Mouse (Mus musculus) neural tube, embryonic 14.5 days (tissue): ENCODE measurements around the gene Snx7. TPM values are rescaled to one million over a fixed set of nuclear protein-coding genes. Genes with fewer than 3 reads are reported as not detected.

Experiments
- ATAC-seq: fragments of 200-750 bp; cut with Nextera tagmentation; 2 replicates; pipeline ENCODE4 v1.8.0; 2017; ENCODE audit warnings: low read depth, mild to moderate bottlenecking, moderate TSS enrichment, moderate library complexity
- H3K27ac ChIP-seq: fragments of 300-500 bp; sonication (generic); 2 replicates; pipeline ENCODE4 v1.5.1; 2014; ENCODE audit warnings: low read depth, mild to moderate bottlenecking, control low read depth, low read length, moderate library complexity, mixed read lengths
- H3K27me3 ChIP-seq: fragments of 300-500 bp; sonication (generic); 2 replicates; pipeline ENCODE4 v1.6.1; 2014; ENCODE audit warnings: low read length; ENCODE audit not compliant: control insufficient read depth, insufficient read depth
- H3K36me3 ChIP-seq: fragments of 300-500 bp; sonication (generic); 2 replicates; pipeline ENCODE4 v1.6.1; 2014; ENCODE audit warnings: low read length, mixed read lengths; ENCODE audit not compliant: control insufficient read depth, insufficient read depth
- H3K4me1 ChIP-seq: fragments of 300-500 bp; sonication (generic); 2 replicates; pipeline ENCODE4 v1.6.1; 2014; ENCODE audit warnings: low read length; ENCODE audit not compliant: control insufficient read depth, insufficient read depth
- H3K4me2 ChIP-seq: fragments of 300-500 bp; sonication (generic); 2 replicates; pipeline ENCODE4 v1.6.1; 2014; ENCODE audit warnings: mild to moderate bottlenecking, low read depth, low read length, control low read depth
- H3K4me3 ChIP-seq: fragments of 300-500 bp; sonication (generic); 2 replicates; pipeline ENCODE4 v1.5.1; 2014; ENCODE audit warnings: low read depth, low read length, control low read depth, mixed read lengths
- H3K9ac ChIP-seq: fragments of 300-500 bp; sonication (generic); replicated peaks from 2 replicates; pipeline ENCODE4 v1.6.1; 2014; ENCODE audit warnings: low read depth, mild to moderate bottlenecking, control low read depth, low read length, mixed read lengths
- H3K9me3 ChIP-seq: fragments of 300-500 bp; sonication (generic); 2 replicates; pipeline ENCODE4 v1.6.1; 2016; ENCODE audit warnings: low read length; ENCODE audit not compliant: control insufficient read depth
- WGBS: fragments of 180-500 bp; shearing (Covaris S2); extraction: QIAGEN DNeasy Blood & Tissue Kit; methylation state at CpG from one replicate; pipeline ENCODE4 v1.1.7; 2014; 5-methylcytosine and 5-hydroxymethylcytosine counted together
- polyA plus RNA-seq: library from polyadenylated mRNA; unstranded; fragments of >200 nt; fragmentation: Nextera tagmentation; extraction: Ambion mirVana; gene quantifications from 2 replicates; pipeline ENCODE4 v1.2.1, GENCODE M21; 2014

Gene Snx7
- polyA plus RNA-seq, 1 experiment from 2014 or later: 6.7 TPM

GRCm38 (mm10) chr3:117838020-117838419 lies 30.7 kb downstream of the Snx7 start:
- ATAC-seq: no peak
- 59% methylated on average over 3 of the region's 3 CpGs for WGBS
- H3K27me3 ChIP-seq: no peaks in the 10 kb centered on the region

GRCm38 (mm10) chr3:117826486-117827200 lies 42.1 kb downstream of the Snx7 start:
- 59% methylated on average over 6 of the region's 6 CpGs for WGBS
- Histone ChIP-seq H3K36me3 (no peaks in the 10 kb centered on the region), H3K4me1 (0 out of 2 replicates have a peak, but pooled peaks cover 3% of the 10 kb centered on the region), H3K9me3 (no peaks in the 10 kb centered on the region), H3K4me2 (no peak overlapping the region), H3K27me3 (no peaks in the 10 kb centered on the region), H3K27ac (no peak overlapping the region), H3K4me3 (no peak overlapping the region), H3K9ac (no peak overlapping the region)
- peak; percentile 92 for ATAC-seq

More at GRCm38 (mm10) chr3:117838020-117838419, 30.7 kb downstream of the Snx7 start:
- Histone ChIP-seq H3K4me1 (no peaks in the 10 kb centered on the region), H3K9ac (no peak overlapping the region), H3K36me3 (no peaks in the 10 kb centered on the region), H3K27ac (no peak overlapping the region), H3K4me2 (no peak overlapping the region), H3K4me3 (no peak overlapping the region), H3K9me3 (no peaks in the 10 kb centered on the region)

DNA sequence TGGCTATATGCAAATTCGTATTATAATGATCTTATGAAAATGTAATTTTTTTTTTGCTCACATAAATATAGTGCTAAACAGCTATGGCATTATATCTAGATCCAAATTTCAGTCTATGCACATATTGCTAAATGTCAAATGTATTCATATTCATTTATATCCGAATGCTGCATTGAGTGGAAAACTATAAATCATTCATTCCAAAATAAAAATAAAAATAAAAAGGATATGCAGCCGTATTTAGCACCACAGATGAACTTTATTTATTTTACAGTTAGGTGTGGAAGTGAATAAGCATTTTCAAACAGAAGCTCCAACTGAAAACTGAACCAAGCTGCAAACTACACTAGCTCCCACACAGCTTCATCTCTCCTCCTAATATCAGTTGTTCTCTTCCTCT lies 45.5 kb downstream of the Snx7 start:
- Histone ChIP-seq H3K9ac (no peak overlapping the region), H3K9me3 (no peaks in the 10 kb centered on the region), H3K27ac (no peak overlapping the region), H3K27me3 (no peaks in the 10 kb centered on the region), H3K4me2 (no peak overlapping the region), H3K4me3 (no peak overlapping the region), H3K4me1 (0 out of 2 replicates have a peak, but pooled peaks cover 3% of the 10 kb centered on the region), H3K36me3 (no peaks in the 10 kb centered on the region)
- WGBS: 82% methylated on average over 3 of the region's 3 CpGs
- no peak for ATAC-seq

- WGBS: 91% methylated on average over 1 of the region's 1 CpGs
- no peaks in the 10 kb centered on the region for H3K4me1 ChIP-seq
- no peak overlapping the region for H3K9ac ChIP-seq
- H3K9me3 ChIP-seq: no peaks in the 10 kb centered on the region
- no peak overlapping the region for H3K27ac ChIP-seq
- H3K4me3 ChIP-seq: no peak overlapping the region
- no peak for ATAC-seq
- H3K27me3 ChIP-seq: no peaks in the 10 kb centered on the region
- H3K36me3 ChIP-seq: no peaks in the 10 kb centered on the region
- no peak overlapping the region for H3K4me2 ChIP-seq
Observed at GRCm38 (mm10) chr3:117817635-117818034, 51.1 kb downstream of the Snx7 start.

DNA sequence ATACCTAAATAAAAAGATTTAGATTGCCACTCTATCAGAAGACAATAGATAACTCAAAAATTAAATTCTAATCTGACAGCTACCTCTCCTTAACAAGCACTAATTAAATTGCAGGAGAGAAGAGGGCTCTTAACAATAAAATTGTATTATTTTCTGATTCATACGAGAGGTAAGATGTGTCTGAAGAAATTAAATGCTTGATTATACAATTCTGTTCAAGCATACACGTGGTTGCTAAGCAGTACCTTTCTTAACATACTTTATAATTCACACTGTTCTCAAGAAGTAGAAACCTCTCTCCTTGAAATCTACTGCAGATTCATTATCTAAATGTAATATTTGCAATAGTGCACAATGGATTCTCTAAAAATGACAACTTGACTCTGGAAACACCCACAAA lies 54.5 kb downstream of the Snx7 start:
- Histone ChIP-seq H3K9me3 (no peaks in the 10 kb centered on the region), H3K9ac (no peak overlapping the region), H3K4me3 (no peak overlapping the region), H3K36me3 (no peaks in the 10 kb centered on the region), H3K27ac (no peak overlapping the region), H3K27me3 (no peaks in the 10 kb centered on the region), H3K4me2 (no peak overlapping the region), H3K4me1 (no peaks in the 10 kb centered on the region)
- 65% methylated on average over 2 of the region's 2 CpGs for WGBS
- ATAC-seq: no peak

DNA sequence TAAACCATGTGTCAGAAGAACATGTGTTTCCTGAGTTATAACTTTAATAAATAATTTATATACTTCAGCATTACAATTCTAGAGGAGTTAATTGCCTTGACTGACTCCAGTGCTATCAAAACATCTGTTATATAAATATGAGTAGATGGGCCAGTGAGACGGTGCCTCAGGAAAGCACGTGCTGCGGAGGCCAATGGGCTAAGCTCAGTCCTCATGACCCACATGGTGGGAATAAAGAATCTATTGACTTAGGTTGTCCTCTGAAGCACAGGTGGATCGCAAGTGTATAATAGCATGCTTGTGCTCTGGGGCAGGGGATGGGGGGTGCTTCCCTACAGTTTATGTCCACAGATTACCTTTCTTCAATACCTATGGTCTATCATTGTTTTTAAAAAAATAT lies 56.6 kb downstream of the Snx7 start:
- H3K9me3 ChIP-seq: no peaks in the 10 kb centered on the region
- no peaks in the 10 kb centered on the region for H3K27me3 ChIP-seq
- no peaks in the 10 kb centered on the region for H3K4me1 ChIP-seq
- no peak overlapping the region for H3K4me2 ChIP-seq
- 84% methylated on average over 4 of the region's 4 CpGs for WGBS
- H3K9ac ChIP-seq: no peak overlapping the region
- no peaks in the 10 kb centered on the region for H3K36me3 ChIP-seq
- H3K4me3 ChIP-seq: no peak overlapping the region
- no peak overlapping the region for H3K27ac ChIP-seq
- no peak for ATAC-seq

DNA sequence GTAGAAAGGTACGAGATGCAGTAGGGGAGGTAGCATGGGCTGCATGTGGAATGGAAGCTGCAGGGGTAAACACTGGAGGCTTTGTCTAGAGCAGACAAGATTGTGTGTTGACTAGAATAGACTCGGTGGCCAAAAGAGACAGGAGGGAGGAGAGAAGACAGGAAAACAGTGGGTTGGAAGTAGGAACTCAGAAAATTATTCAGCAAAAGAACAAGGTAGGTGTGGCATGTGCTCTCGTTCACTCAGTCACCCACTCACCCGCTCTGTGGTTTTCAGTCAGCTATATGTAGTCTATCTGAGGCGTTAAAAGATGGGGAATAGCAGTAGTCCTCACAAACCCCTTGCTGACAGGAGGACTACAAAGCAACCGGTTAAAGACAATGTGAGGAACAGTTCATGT lies 63.0 kb downstream of the Snx7 start:
- no peaks in the 10 kb centered on the region for H3K36me3 ChIP-seq
- no peak overlapping the region for H3K4me2 ChIP-seq
- H3K27ac ChIP-seq: no peak overlapping the region
- no peaks in the 10 kb centered on the region for H3K27me3 ChIP-seq
- H3K9ac ChIP-seq: no peak overlapping the region
- H3K9me3 ChIP-seq: no peaks in the 10 kb centered on the region
- WGBS: 91% methylated on average over 6 of the region's 6 CpGs
- H3K4me3 ChIP-seq: no peak overlapping the region
- H3K4me1 ChIP-seq: no peaks in the 10 kb centered on the region
- no peak for ATAC-seq

- H3K9ac ChIP-seq: no peak overlapping the region
- no peaks in the 10 kb centered on the region for H3K9me3 ChIP-seq
- ATAC-seq: no peak
- no peak overlapping the region for H3K4me2 ChIP-seq
- H3K27ac ChIP-seq: no peak overlapping the region
- no peaks in the 10 kb centered on the region for H3K36me3 ChIP-seq
- H3K27me3 ChIP-seq: no peaks in the 10 kb centered on the region
- no peak overlapping the region for H3K4me3 ChIP-seq
- H3K4me1 ChIP-seq: no peaks in the 10 kb centered on the region
Observed at GRCm38 (mm10) chr3:117794501-117794900, 74.2 kb downstream of the Snx7 start.

- 75% methylated on average over 4 of the region's 4 CpGs for WGBS
- no peak for ATAC-seq
- Histone ChIP-seq H3K4me3 (no peak overlapping the region), H3K27ac (no peak overlapping the region), H3K9me3 (no peaks in the 10 kb centered on the region), H3K4me2 (no peak overlapping the region), H3K36me3 (no peaks in the 10 kb centered on the region), H3K9ac (no peak overlapping the region), H3K27me3 (no peaks in the 10 kb centered on the region), H3K4me1 (no peaks in the 10 kb centered on the region)
Observed at GRCm38 (mm10) chr3:117791951-117792350, 76.8 kb downstream of the Snx7 start.
